Mouse (Mus musculus) MEL (cell line): ENCODE results near the gene Rad21l.

Experiments
- ELF1 ChIP-seq: IDR thresholded peaks from 2 replicates; pipeline ENCODE4 v1.6.1; 2014; ENCODE audit warnings: low read depth, mild to moderate bottlenecking, inconsistent platforms, low read length, improper control_type of control experiment, moderate library complexity
- MYC ChIP-seq: IDR thresholded peaks from 2 replicates; pipeline ENCODE4 v1.6.1; 2011; ENCODE audit warnings: low read depth, mild to moderate bottlenecking, low read length, improper control_type of control experiment, moderate library complexity
- POLR2A ChIP-seq, 2 experiments: IDR thresholded peaks; 2 replicates each; pipeline ENCODE4 v1.6.1; 2011 to 2012; ENCODE audit warnings: low read length in 2 of 2, mild to moderate bottlenecking in 2 of 2, control low read depth in 1 of 2, improper control_type of control experiment in 1 of 2, low read depth in 1 of 2, moderate library complexity in 1 of 2; ENCODE audit not compliant: control insufficient read depth in 1 of 2, insufficient read depth in 1 of 2, poor library complexity in 1 of 2
- RCOR1 ChIP-seq: IDR thresholded peaks from 2 replicates; pipeline ENCODE4 v1.6.1; 2012; ENCODE audit warnings: low read depth, mild to moderate bottlenecking, inconsistent platforms, low read length, improper control_type of control experiment
- TCF12 ChIP-seq: IDR thresholded peaks from 2 replicates; pipeline ENCODE4 v1.6.1; 2014; ENCODE audit warnings: low read depth, mild to moderate bottlenecking, inconsistent platforms, low read length, improper control_type of control experiment, moderate library complexity

GRCm38 (mm10) chr2:151712647-151713046 lies 44.3 kb upstream of the Rad21l start:
- TF ChIP-seq POLR2A (IDR thresholded peaks at IDR 0.05; ENCODE audit: control insufficient read depth in 1 of 2, insufficient read depth in 1 of 2, low read depth in 1 of 2, low read length in 2 of 2, poor library complexity in 1 of 2) (no peak), ELF1 (no peak), RCOR1 (no peak), TCF12 (no peak), MYC (no peak)
